ENCODE assay signal across 8 mouse cellular contexts in the genomic region with DNA sequence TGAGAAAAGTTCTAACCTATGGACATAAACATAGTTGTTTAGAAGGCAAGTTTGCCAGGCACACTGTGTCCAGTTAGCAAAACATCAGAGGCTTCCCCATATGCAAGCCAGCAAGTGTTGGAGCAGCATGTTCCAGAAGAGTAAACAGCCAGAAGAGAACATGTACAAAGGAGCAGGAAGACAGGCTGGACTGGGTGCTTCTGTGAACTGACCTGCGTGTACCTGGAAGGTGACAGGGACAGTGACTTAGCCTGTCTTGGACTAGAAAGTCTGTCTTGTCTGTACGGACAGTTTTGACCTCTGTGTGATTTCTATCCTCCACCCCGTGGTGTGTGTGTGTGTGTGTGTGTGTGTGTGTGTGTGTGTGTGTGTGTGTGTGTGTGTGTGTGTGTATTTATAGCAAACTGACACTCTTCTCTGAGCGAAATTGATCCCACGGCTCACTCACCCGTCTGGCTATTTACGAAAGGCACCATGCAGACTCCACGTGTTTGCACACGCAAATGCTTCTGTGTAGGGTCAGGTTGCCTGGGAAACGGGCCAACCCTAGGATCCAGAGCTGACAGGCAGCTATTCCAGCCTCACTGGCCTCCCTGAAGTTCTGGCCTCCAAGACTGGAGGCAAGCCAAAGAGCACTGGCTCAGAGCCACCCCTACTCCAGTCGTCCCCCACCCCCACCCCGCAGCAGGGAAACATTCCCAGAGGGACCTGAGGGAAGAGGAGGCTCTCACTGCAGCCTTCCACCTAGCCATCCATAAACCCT. TPM values are rescaled to one million over a fixed set of nuclear protein-coding genes. Genes with fewer than 3 reads are reported as not detected.
A peak's percentile ranks its signal among the peaks of the same experiment; 100 is the strongest.
DNase-seq lines count a peak whose midpoint lies in the region; ATAC-seq and TF ChIP-seq lines count a peak whose summit lies in the region.

No protein-coding gene starts in this region.

- peaks cover 11% of the 10 kb centered on the region; the same call in 1 of the 2 replicates for H3K4me1 ChIP-seq in hindbrain, postnatal 0 days (ENCODE audit: insufficient read depth, low read length)
- peaks cover 9% of the 10 kb centered on the region for H3K4me1 ChIP-seq in lung, postnatal 0 days (ENCODE audit: insufficient read depth, low read depth, low read length)

- H3K36me3 ChIP-seq in hindbrain, postnatal 0 days (ENCODE audit: insufficient read depth, low read length), result no peaks in the 10 kb centered on the region
- H3K36me3 ChIP-seq in lung, postnatal 0 days (ENCODE audit: insufficient read depth, low read length), result no peaks in the 10 kb centered on the region

- H3K27ac ChIP-seq in hindbrain, postnatal 0 days, result peak overlapping the region; percentile 26; the same call in 1 of the 2 replicates
- peak overlapping the region; percentile 72 for H3K27ac ChIP-seq in lung, postnatal 0 days (ENCODE audit: low read length)

- DNase-seq in R1 (ENCODE audit: low read depth, low spot score), result peak; percentile 24
- peak; percentile 44 to 74 for DNase-seq in cerebellum, postnatal 4 days (ENCODE audit: low spot score in 2 of 2)
- DNase-seq in gastrocnemius, adult 8-10 months (ENCODE audit: low spot score in 2 of 2), result peak; percentile 91 to 95
- DNase-seq in hindbrain, postnatal 0 days (ENCODE audit: low spot score), result peak; percentile 85
- DNase-seq in left cerebral cortex, adult 11 months (ENCODE audit: low spot score), result peak; percentile 57
- DNase-seq in lung, postnatal 0 days (ENCODE audit: low spot score), result peak; percentile 95
- DNase-seq in right cerebral cortex, adult 2 months (ENCODE audit: low spot score in 2 of 2), result peak; percentile 48 to 71
- no peak for DNase-seq in thymus, postnatal 14 days

- ATAC-seq in hindbrain, postnatal 0 days, result peak; percentile 88
- peak; percentile 88 for ATAC-seq in lung, postnatal 0 days

- no peaks in the 10 kb centered on the region for H3K27me3 ChIP-seq in hindbrain, postnatal 0 days (ENCODE audit: insufficient read depth, low read length)
- no peaks in the 10 kb centered on the region for H3K27me3 ChIP-seq in lung, postnatal 0 days (replicated peaks; ENCODE audit: insufficient read depth, low read length)

- no peak for TF ChIP-seq CTCF in hindbrain, postnatal 0 days (IDR thresholded peaks at IDR 0.05; ENCODE audit: low read depth)
- no peak; the same call in 1 of the 2 replicates for TF ChIP-seq CTCF in lung, postnatal 0 days (IDR thresholded peaks at IDR 0.05)

- no peak overlapping the region for H3K4me3 ChIP-seq in hindbrain, postnatal 0 days (ENCODE audit: low read length)
- H3K4me3 ChIP-seq in lung, postnatal 0 days (ENCODE audit: low read depth, low read length), result no peak overlapping the region

- H3K9ac ChIP-seq in hindbrain, postnatal 0 days (replicated peaks; ENCODE audit: low read length), result no peak overlapping the region
- H3K9ac ChIP-seq in lung, postnatal 0 days (replicated peaks; ENCODE audit: low read depth), result no peak overlapping the region

- H3K9me3 ChIP-seq in hindbrain, postnatal 0 days (ENCODE audit: low read length), result no peaks in the 10 kb centered on the region
- no peaks in the 10 kb centered on the region for H3K9me3 ChIP-seq in lung, postnatal 0 days (ENCODE audit: low read length)

- H3K4me2 ChIP-seq in hindbrain, postnatal 0 days (ENCODE audit: low read depth, low read length), result no peak overlapping the region
- H3K4me2 ChIP-seq in lung, postnatal 0 days (replicated peaks; ENCODE audit: low read depth, low read length), result no peak overlapping the region

- peak; percentile 100 for TF ChIP-seq EP300 in lung, postnatal 0 days (IDR thresholded peaks at IDR 0.05)

- 10% methylated on average over 12 of the region's 12 CpGs for WGBS in hindbrain, postnatal 0 days
- WGBS in lung, postnatal 0 days, result 10% methylated on average over 11 of the region's 12 CpGs

RNA-seq across cellular contexts. Expression of a gene that starts 7.9 kb away (rescaled TPM):
- total RNA-seq in gastrocnemius, adult 8-10 months (2022), result 100 to 1,000 TPM; 227 to 339 (median 265) TPM
- 17.9 and 21.9 TPM in 2 replicates for total RNA-seq in hindbrain, postnatal 0 days (2014; rRNA removed)
- 9.4 and 9.8 TPM in 2 replicates for polyA plus RNA-seq in hindbrain, postnatal 0 days (2015; fragmentation: Nextera tagmentation; extraction: Ambion mirVana)
- 7.3 and 9.0 TPM in 2 replicates for polyA plus RNA-seq in lung, postnatal 0 days (2015; fragmentation: Nextera tagmentation; extraction: Ambion mirVana)

RNA-seq across cellular contexts. Expression of a gene that starts 34.5 kb away (rescaled TPM):
- 1 to 10 TPM; 1.1 to 2.8 (median 2.1) TPM for total RNA-seq in gastrocnemius, adult 8-10 months (2022)
- total RNA-seq in hindbrain, postnatal 0 days (2014; rRNA removed), result 30.8 and 34.2 TPM in 2 replicates
- polyA plus RNA-seq in hindbrain, postnatal 0 days (2015; fragmentation: Nextera tagmentation; extraction: Ambion mirVana), result 22.6 and 25.8 TPM in 2 replicates
- 0.39 and 0.48 TPM in 2 replicates for polyA plus RNA-seq in lung, postnatal 0 days (2015; fragmentation: Nextera tagmentation; extraction: Ambion mirVana)
